ENCODE assay signal across 27 mouse cellular contexts in genomic region chr9:98228907-98229306, GRCm38 (mm10). TPM values are rescaled to one million over a fixed set of nuclear protein-coding genes. Genes with fewer than 3 reads are reported as not detected.
DNase-seq lines count a peak whose midpoint lies in the region; ATAC-seq and TF ChIP-seq lines count a peak whose summit lies in the region.
"Had no signal": no experiment of that assay in that cellular context is flagged by ENCODE, and none has a peak within 500 bp of the region (broad histone marks: within the 10 kb centered on the region; RNA-seq: fewer than 3 reads in every experiment).

No protein-coding gene starts in this region.

- H3K36me3 ChIP-seq in forebrain, embryonic 16.5 days (ENCODE audit: control insufficient read depth, insufficient read depth) = no peaks in the 10 kb centered on the region
- no peaks in the 10 kb centered on the region for H3K36me3 ChIP-seq in forebrain, postnatal 0 days (ENCODE audit: insufficient read depth)
- H3K36me3 ChIP-seq: limb, embryonic 12.5 days; liver, embryonic 12.5 days; neural tube, embryonic 15.5 days had no signal

- peak; percentile 40; the same call in 1 of the 2 replicates for ATAC-seq in forebrain, embryonic 16.5 days
- no peak for ATAC-seq in forebrain, postnatal 0 days
- ATAC-seq: CD4-positive, CD25-positive, alpha-beta regulatory T cell, adult 4 months; intestine, postnatal 0 days; liver, embryonic 12.5 days; liver, postnatal 0 days had no signal

- WGBS in forebrain, embryonic 16.5 days = 66% methylated on average over 7 of the region's 7 CpGs
- 64% methylated on average over 7 of the region's 7 CpGs for WGBS in forebrain, postnatal 0 days

- no peak overlapping the region for H3K27ac ChIP-seq in forebrain, embryonic 16.5 days (ENCODE audit: low read length)
- H3K27ac ChIP-seq in forebrain, postnatal 0 days (ENCODE audit: low read depth, low read length) = no peak overlapping the region
- no peak overlapping the region for H3K27ac ChIP-seq in left cerebral cortex, adult 2 months
- H3K27ac ChIP-seq: limb, embryonic 12.5 days; liver, embryonic 12.5 days; neural tube, embryonic 15.5 days had no signal

- no peak overlapping the region for H3K9ac ChIP-seq in forebrain, embryonic 16.5 days (replicated peaks; ENCODE audit: low read depth, low read length)
- H3K9ac ChIP-seq in forebrain, postnatal 0 days = no peak overlapping the region
- H3K9ac ChIP-seq: limb, embryonic 12.5 days; liver, embryonic 12.5 days; liver, postnatal 0 days; neural tube, embryonic 15.5 days had no signal

- no peak overlapping the region for H3K4me2 ChIP-seq in forebrain, embryonic 16.5 days (ENCODE audit: low read length)
- H3K4me2 ChIP-seq in forebrain, postnatal 0 days (ENCODE audit: low read depth) = no peak overlapping the region
- H3K4me2 ChIP-seq: heart, embryonic 11.5 days; limb, embryonic 12.5 days; liver, embryonic 12.5 days; neural tube, embryonic 15.5 days had no signal

- no peaks in the 10 kb centered on the region for H3K27me3 ChIP-seq in forebrain, embryonic 16.5 days (replicated peaks; ENCODE audit: control insufficient read depth, insufficient read depth, low read length)
- no peaks in the 10 kb centered on the region for H3K27me3 ChIP-seq in forebrain, postnatal 0 days (ENCODE audit: insufficient read depth, low read length)
- H3K27me3 ChIP-seq: limb, embryonic 12.5 days; liver, embryonic 12.5 days; megakaryocyte, embryonic 14.5 days; neural tube, embryonic 15.5 days had no signal

- no peaks in the 10 kb centered on the region for H3K4me1 ChIP-seq in forebrain, embryonic 16.5 days (replicated peaks; ENCODE audit: control insufficient read depth, insufficient read depth, low read length)
- no peaks in the 10 kb centered on the region for H3K4me1 ChIP-seq in forebrain, postnatal 0 days (ENCODE audit: insufficient read depth)
- H3K4me1 ChIP-seq: limb, embryonic 12.5 days; liver, embryonic 12.5 days; megakaryocyte, embryonic 14.5 days; neural tube, embryonic 15.5 days had no signal

- intact Hi-C loops in left cerebral cortex, postnatal 4 days (cut with DNase I) = no loop called here
- intact Hi-C loops in left cerebral cortex, adult 2 months (cut with DNase I) = no loop called here

- no peak for TF ChIP-seq CTCF in forebrain, postnatal 0 days (IDR thresholded peaks at IDR 0.05; ENCODE audit: low read depth)
- TF ChIP-seq CTCF in left cerebral cortex, adult 2 months (IDR thresholded peaks at IDR 0.05) = no peak

- H3K9me3 ChIP-seq in forebrain, embryonic 16.5 days (ENCODE audit: control insufficient read depth, low read length) = no peaks in the 10 kb centered on the region
- H3K9me3 ChIP-seq in forebrain, postnatal 0 days (ENCODE audit: low read length) = no peaks in the 10 kb centered on the region
- H3K9me3 ChIP-seq: limb, embryonic 12.5 days; liver, embryonic 12.5 days; megakaryocyte, embryonic 14.5 days; neural tube, embryonic 15.5 days had no signal

- no peak for DNase-seq in forebrain, postnatal 0 days
- peak; percentile 4 for DNase-seq in left cerebral cortex, postnatal 4 days
- DNase-seq in left cerebral cortex, adult 2 months (ENCODE audit: extremely low spot score in 1 of 2, low spot score in 2 of 2) = no peak
- DNase-seq in retina, postnatal 1 day = peak; percentile 19
- DNase-seq in retina, embryonic 14.5 days (ENCODE audit: low spot score) = no peak
- no peak for DNase-seq in lung, postnatal 36 days
- DNase-seq: adrenal gland, postnatal 14 days; cerebellum, adult 11-12 months; cerebellum, adult 9-11 months; gastrocnemius, postnatal 10 days; heart, postnatal 36 days; kidney, adult 9 months; kidney, postnatal 10 days; layer of hippocampus, postnatal 36 days; liver, postnatal 0 days; lung, postnatal 4 days; right cerebral cortex, postnatal 4 days; thymus, adult 2 months; thymus, postnatal 36 days had no signal

- no peak overlapping the region for H3K4me3 ChIP-seq in forebrain, embryonic 16.5 days (replicated peaks; ENCODE audit: low read length)
- no peak overlapping the region for H3K4me3 ChIP-seq in forebrain, postnatal 0 days (ENCODE audit: low read depth, low read length)
- H3K4me3 ChIP-seq in left cerebral cortex, adult 2 months = no peak overlapping the region
- H3K4me3 ChIP-seq: limb, embryonic 12.5 days; liver, embryonic 12.5 days; megakaryocyte, embryonic 14.5 days; neural tube, embryonic 15.5 days had no signal

RNA-seq across cellular contexts. Expression of gene Nmnat3, which starts 58.3 kb away (rescaled TPM):
- polyA plus RNA-seq in forebrain, embryonic 16.5 days (2015; fragmentation: Nextera tagmentation; extraction: Ambion mirVana) = 1.8 and 2.1 TPM in 2 replicates
- 2.7 and 4.0 TPM in 2 replicates for total RNA-seq in forebrain, postnatal 0 days (2014; rRNA removed)
- polyA plus RNA-seq in forebrain, postnatal 0 days (2015; fragmentation: Nextera tagmentation; extraction: Ambion mirVana) = 1.7 and 2.1 TPM in 2 replicates
- total RNA-seq in left cerebral cortex, postnatal 4 days (2021) = 1 to 10 TPM in 1 of 2 experiments, under 1 TPM in 1; 0.52 to 1.0 TPM
- 1 to 10 TPM; 2.7 to 2.8 TPM for total RNA-seq in left cerebral cortex, adult 2 months (2021)

Comparison
In these comparisons a context has a peak if more than half of its experiments do, and no peak if none do; other contexts are left out.
1. DNase-seq: peak in left cerebral cortex, postnatal 4 days (single experiment) and retina, postnatal 1 day (single experiment); none in forebrain, postnatal 0 days (single experiment), left cerebral cortex, adult 2 months (0 of 2), retina, embryonic 14.5 days (single experiment) and lung, postnatal 36 days (single experiment).